Mouse (Mus musculus): Measurements from ENCODE around the gene Abhd4.

DNA sequence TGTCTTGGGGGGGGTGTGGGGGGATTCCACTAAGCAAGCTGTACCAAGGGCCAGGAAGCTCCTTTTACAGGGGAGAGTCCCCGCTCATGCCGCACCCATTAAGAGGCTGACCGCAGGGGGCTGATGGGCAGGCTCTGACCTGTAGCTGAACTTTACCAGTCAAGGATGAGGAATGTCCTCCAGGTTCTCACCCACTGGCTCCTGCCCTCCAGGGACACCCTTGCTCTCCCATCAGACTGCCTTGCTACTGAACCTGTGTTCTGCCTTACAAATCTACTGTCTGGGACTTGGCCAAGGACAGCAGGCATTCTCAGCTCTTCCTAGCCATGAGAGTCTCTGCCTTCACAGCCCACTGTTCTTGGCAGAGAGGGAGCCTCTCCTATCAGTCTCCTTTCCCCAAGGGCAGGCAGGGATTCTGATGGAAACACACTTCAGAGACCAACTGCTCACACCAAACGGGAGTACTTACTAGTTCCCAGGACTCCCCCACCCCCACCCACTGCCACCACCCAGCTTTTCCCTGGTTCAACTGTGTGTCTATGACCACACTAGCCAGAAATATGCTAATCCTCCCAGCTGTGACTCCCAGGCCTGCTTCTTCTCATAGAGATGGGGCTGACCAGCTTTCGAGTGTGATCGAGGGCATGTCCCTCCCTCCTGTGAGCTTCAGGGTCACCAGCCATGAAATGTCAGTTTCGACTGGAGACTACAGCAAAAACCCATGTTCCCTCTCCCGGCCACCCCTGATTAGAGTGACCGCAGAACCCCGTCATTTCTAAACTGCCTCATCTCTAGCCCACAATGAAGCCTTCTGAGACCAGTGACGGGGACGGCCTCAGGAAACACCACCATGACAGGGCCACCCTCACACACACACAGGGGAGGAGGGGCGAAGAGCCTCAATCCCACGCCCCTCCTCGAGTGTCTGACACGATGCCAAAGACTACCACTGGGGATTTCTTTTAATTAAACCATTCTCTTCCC is 29.2 kb upstream of the Abhd4 start:
- TF ChIP-seq TCF3 (IDR thresholded peaks at IDR 0.05; ENCODE audit: insufficient read length, low read depth) (no peak), SRF (IDR thresholded peaks at IDR 0.05; ENCODE audit: control insufficient read depth, insufficient read length, low read depth) (no peak), TCF12 (IDR thresholded peaks at IDR 0.05; ENCODE audit: insufficient read depth, poor library complexity, severe bottlenecking) (no peak), MAX (IDR thresholded peaks at IDR 0.05; ENCODE audit: low read depth) (no peak), MYOD1 (IDR thresholded peaks at IDR 0.05; ENCODE audit: control insufficient read depth in 1 of 3, insufficient read length in 2 of 3, low read depth in 2 of 3) (peak in 1 of 3 experiments; percentile 64), POLR2A (IDR thresholded peaks at IDR 0.05; ENCODE audit: insufficient read length, low read depth) (no peak), CEBPB (IDR thresholded peaks at IDR 0.05; ENCODE audit: insufficient read depth, poor library complexity, severe bottlenecking) (no peak)

Measured in myocyte (in vitro differentiated cells).